Mouse (Mus musculus) neural tube, embryonic 15.5 days (tissue): ENCODE data around the gene Arih1. TPM values are rescaled to one million over a fixed set of nuclear protein-coding genes. Genes with fewer than 3 reads are reported as not detected.
A peak's percentile ranks its signal among the peaks of the same experiment; 100 is the strongest.
"Not testable (repeated sequence)": the region's sequence is repeated elsewhere in the genome, so short reads cannot be mapped to it uniquely, and the experiment has no call there.

Experiments
- ATAC-seq: fragments of 200-750 bp; cut with Nextera tagmentation; 2 replicates; pipeline ENCODE4 v1.8.0; 2017; ENCODE audit warnings: mild to moderate bottlenecking, moderate TSS enrichment, moderate library complexity; ENCODE audit not compliant: low FRiP score
- H3K27ac ChIP-seq: fragments of 300-500 bp; sonication (generic); replicated peaks from 2 replicates; pipeline ENCODE4 v1.5.1; 2015; ENCODE audit warnings: mild to moderate bottlenecking, inconsistent platforms
- H3K27me3 ChIP-seq: fragments of 300-500 bp; sonication (generic); replicated peaks from 2 replicates; pipeline ENCODE4 v1.6.1; 2015; ENCODE audit warnings: inconsistent platforms
- H3K36me3 ChIP-seq: fragments of 300-500 bp; sonication (generic); 2 replicates; pipeline ENCODE4 v1.6.1; 2015; ENCODE audit warnings: inconsistent platforms
- H3K4me1 ChIP-seq: fragments of 300-500 bp; sonication (generic); 2 replicates; pipeline ENCODE4 v1.6.1; 2015; ENCODE audit warnings: inconsistent platforms
- H3K4me2 ChIP-seq: fragments of 300-500 bp; sonication (generic); 2 replicates; pipeline ENCODE4 v1.6.1; 2015; ENCODE audit warnings: inconsistent platforms, mild to moderate bottlenecking, moderate library complexity
- H3K4me3 ChIP-seq: fragments of 300-500 bp; sonication (generic); replicated peaks from 2 replicates; pipeline ENCODE4 v1.5.1; 2015; ENCODE audit warnings: mild to moderate bottlenecking, inconsistent platforms
- H3K9ac ChIP-seq: fragments of 300-500 bp; sonication (generic); replicated peaks from 2 replicates; pipeline ENCODE4 v1.6.1; 2015; ENCODE audit warnings: mild to moderate bottlenecking, inconsistent platforms
- H3K9me3 ChIP-seq: fragments of 300-500 bp; sonication (generic); replicated peaks from 2 replicates; pipeline ENCODE4 v1.6.1; 2016; ENCODE audit warnings: inconsistent platforms
- WGBS: fragments of 180-500 bp; shearing (Covaris S2); methylation state at CpG from one replicate; pipeline ENCODE4 v1.1.7; 2015; ENCODE audit warnings: mixed read lengths; 5-methylcytosine and 5-hydroxymethylcytosine counted together
- polyA plus RNA-seq: library from polyadenylated mRNA; unstranded; fragments of >200 nt; fragmentation: Nextera tagmentation; extraction: Ambion mirVana; gene quantifications from 2 replicates; pipeline ENCODE4 v1.2.1, GENCODE M21; 2015

Arih1 gene
- polyA plus RNA-seq, 1 experiment from 2014 or later, result 16.4 TPM

GRCm38 (mm10) chr9:59369220-59369619, 117.2 kb downstream of the Arih1 start:
- 0 out of 2 replicates have a peak, but pooled peaks cover 7% of the 10 kb centered on the region for H3K9me3 ChIP-seq
- H3K4me3 ChIP-seq, result no peak overlapping the region
- no peaks in the 10 kb centered on the region for H3K4me1 ChIP-seq
- H3K9ac ChIP-seq, result no peak overlapping the region
- no peaks in the 10 kb centered on the region for H3K27me3 ChIP-seq
- H3K27ac ChIP-seq, result no peak overlapping the region
- WGBS, result 83% methylated on average over 5 of the region's 5 CpGs
- ATAC-seq, result no peak
- no peak overlapping the region for H3K4me2 ChIP-seq
- H3K36me3 ChIP-seq, result no peaks in the 10 kb centered on the region

GRCm38 (mm10) chr9:59360487-59360886, 125.9 kb downstream of the Arih1 start:
- not testable (repeated sequence) for ATAC-seq, H3K27me3 ChIP-seq, H3K9me3 ChIP-seq, H3K36me3 ChIP-seq, H3K27ac ChIP-seq, H3K4me3 ChIP-seq, H3K9ac ChIP-seq, H3K4me1 ChIP-seq, H3K4me2 ChIP-seq
- WGBS, result 67% methylated on average over 2 of the region's 3 CpGs

- not testable (repeated sequence) for H3K9me3 ChIP-seq, H3K27ac ChIP-seq, H3K36me3 ChIP-seq, H3K4me1 ChIP-seq, H3K27me3 ChIP-seq, ATAC-seq, H3K4me3 ChIP-seq, H3K4me2 ChIP-seq, H3K9ac ChIP-seq
- WGBS, result 52% methylated on average over 1 of the region's 1 CpGs
These were observed 128.4 kb downstream of the Arih1 start for GRCm38 (mm10) chr9:59358041-59358440.

GRCm38 (mm10) chr9:59353253-59353639, 133.2 kb downstream of the Arih1 start, which contains the start of gene Bbs4:
Bbs4 (minus strand) TSS chr9:59353508.
- Histone ChIP-seq H3K4me3 (peak within 1 kb of the TSS; percentile 80), H3K4me2 (peak within 1 kb of the TSS; percentile 75), H3K9me3 (no peaks in the 10 kb centered on the region), H3K27me3 (no peaks in the 10 kb centered on the region), H3K4me1 (peaks cover 10% of the 10 kb centered on the region), H3K27ac (peak within 1 kb of the TSS; percentile 87), H3K9ac (peak within 1 kb of the TSS; percentile 94), H3K36me3 (no peaks in the 10 kb centered on the region)
- peak; percentile 87 for ATAC-seq
- under 1% methylated on average over 31 of the region's 32 CpGs for WGBS

- H3K36me3 ChIP-seq, result no peaks in the 10 kb centered on the region
- H3K4me1 ChIP-seq, result peaks cover 10% of the 10 kb centered on the region
- H3K9me3 ChIP-seq, result no peaks in the 10 kb centered on the region
- no peaks in the 10 kb centered on the region for H3K27me3 ChIP-seq
- WGBS, result 9% methylated on average over 15 of the region's 15 CpGs
- peak overlapping the region; percentile 80 for H3K4me3 ChIP-seq
- H3K27ac ChIP-seq, result peak overlapping the region; percentile 87
- peak overlapping the region; percentile 75 for H3K4me2 ChIP-seq
- ATAC-seq, result peak; percentile 38
- peak overlapping the region; percentile 94 for H3K9ac ChIP-seq
These were observed 133.7 kb downstream of the Arih1 start for GRCm38 (mm10) chr9:59352586-59353252.

- 81% methylated on average over 2 of the region's 2 CpGs for WGBS
- ATAC-seq, result no peak
- Histone ChIP-seq H3K9me3 (no peaks in the 10 kb centered on the region), H3K27me3 (no peaks in the 10 kb centered on the region), H3K9ac (no peak overlapping the region), H3K4me1 (no peaks in the 10 kb centered on the region), H3K36me3 (peaks cover 30% of the 10 kb centered on the region), H3K4me3 (no peak overlapping the region), H3K27ac (no peak overlapping the region), H3K4me2 (no peak overlapping the region)
These were observed 140.2 kb downstream of the Arih1 start for GRCm38 (mm10) chr9:59346176-59346575.

- Histone ChIP-seq H3K4me2 (no peak overlapping the region), H3K9ac (no peak overlapping the region), H3K9me3 (no peaks in the 10 kb centered on the region), H3K27me3 (no peaks in the 10 kb centered on the region), H3K36me3 (peaks cover 59% of the 10 kb centered on the region), H3K4me3 (no peak overlapping the region), H3K27ac (no peak overlapping the region), H3K4me1 (no peaks in the 10 kb centered on the region)
- no peak for ATAC-seq
- WGBS, result 84% methylated on average over 9 of the region's 9 CpGs
These were observed 146.4 kb downstream of the Arih1 start for GRCm38 (mm10) chr9:59340002-59340401.

- no peaks in the 10 kb centered on the region for H3K4me1 ChIP-seq
- H3K9me3 ChIP-seq, result no peaks in the 10 kb centered on the region
- no peak overlapping the region for H3K4me2 ChIP-seq
- H3K27ac ChIP-seq, result no peak overlapping the region
- no peak overlapping the region for H3K9ac ChIP-seq
- WGBS, result 91% methylated on average over 5 of the region's 5 CpGs
- H3K36me3 ChIP-seq, result peaks cover 56% of the 10 kb centered on the region
- H3K27me3 ChIP-seq, result no peaks in the 10 kb centered on the region
- no peak for ATAC-seq
- no peak overlapping the region for H3K4me3 ChIP-seq
These were observed 147.3 kb downstream of the Arih1 start for GRCm38 (mm10) chr9:59339107-59339506.

- no peak overlapping the region for H3K9ac ChIP-seq
- 84% methylated on average over 5 of the region's 5 CpGs for WGBS
- H3K27me3 ChIP-seq, result no peaks in the 10 kb centered on the region
- peaks cover 54% of the 10 kb centered on the region for H3K36me3 ChIP-seq
- H3K4me2 ChIP-seq, result no peak overlapping the region
- no peak overlapping the region for H3K4me3 ChIP-seq
- H3K4me1 ChIP-seq, result no peaks in the 10 kb centered on the region
- ATAC-seq, result no peak
- no peak overlapping the region for H3K27ac ChIP-seq
- H3K9me3 ChIP-seq, result no peaks in the 10 kb centered on the region
These were observed 148.0 kb downstream of the Arih1 start for GRCm38 (mm10) chr9:59338411-59338810.

Other genes with a start within 250 kb of the Arih1 start
- gene Adpgk, start 195.1 kb downstream of the Arih1 start, polyA plus RNA-seq, result 24.1 and 26.5 TPM in 2 replicates
- gene Bbs4, start 133.1 kb downstream of the Arih1 start, polyA plus RNA-seq, result 37.8 and 43.0 TPM in 2 replicates
- 59.9 and 64.3 TPM in 2 replicates for gene Hexa, start 52.9 kb upstream of the Arih1 start, polyA plus RNA-seq
- gene Tmem202, start 53.2 kb upstream of the Arih1 start, polyA plus RNA-seq, result 0.83 and 1.3 TPM in 2 replicates
- gene Celf6, start 91.3 kb upstream of the Arih1 start, polyA plus RNA-seq, result 30.5 and 35.8 TPM in 2 replicates
- gene Parp6, start 130.7 kb upstream of the Arih1 start, polyA plus RNA-seq, result 180 and 208 TPM in 2 replicates
- 997 and 1,089 TPM in 2 replicates for gene Pkm, start 169.8 kb upstream of the Arih1 start, polyA plus RNA-seq
- gene Gramd2, start 193.5 kb upstream of the Arih1 start, polyA plus RNA-seq, result 3.8 and 4.2 TPM in 2 replicates